Mouse (Mus musculus) kidney, embryonic 16.5 days (tissue): ENCODE results near the gene Polr2a. TPM values are rescaled to one million over a fixed set of nuclear protein-coding genes. Genes with fewer than 3 reads are reported as not detected.
A peak's percentile ranks its signal among the peaks of the same experiment; 100 is the strongest.

ENCODE experiments used
- ATAC-seq: fragments of 200-750 bp; cut with Nextera tagmentation; 2 replicates; pipeline ENCODE4 v1.8.0; 2017; ENCODE audit warnings: moderate TSS enrichment; ENCODE audit not compliant: low FRiP score, low TSS enrichment
- H3K27ac ChIP-seq: fragments of 300-500 bp; sonication (generic); 2 replicates; pipeline ENCODE4 v1.5.1; 2014; ENCODE audit warnings: low read length
- H3K27me3 ChIP-seq: fragments of 300-500 bp; sonication (generic); 2 replicates; pipeline ENCODE4 v1.6.1; 2014; ENCODE audit warnings: low read length, control low read depth, mixed read lengths; ENCODE audit not compliant: insufficient read depth
- H3K36me3 ChIP-seq: fragments of 300-500 bp; sonication (generic); 2 replicates; pipeline ENCODE4 v1.6.1; 2014; ENCODE audit warnings: low read length, control low read depth, mixed read lengths; ENCODE audit not compliant: insufficient read depth
- H3K4me1 ChIP-seq: fragments of 300-500 bp; sonication (generic); 2 replicates; pipeline ENCODE4 v1.6.1; 2014; ENCODE audit warnings: low read length, control low read depth, mixed read lengths; ENCODE audit not compliant: insufficient read depth
- H3K4me2 ChIP-seq: fragments of 300-500 bp; sonication (generic); replicated peaks from 2 replicates; pipeline ENCODE4 v1.6.1; 2014; ENCODE audit warnings: low read depth, low read length
- H3K4me3 ChIP-seq: fragments of 300-500 bp; sonication (generic); 2 replicates; pipeline ENCODE4 v1.5.1; 2014; ENCODE audit warnings: mild to moderate bottlenecking, low read length
- H3K9ac ChIP-seq: fragments of 300-500 bp; sonication (generic); replicated peaks from 2 replicates; pipeline ENCODE4 v1.6.1; 2014; ENCODE audit warnings: low read length
- H3K9me3 ChIP-seq: fragments of 300-500 bp; sonication (generic); 2 replicates; pipeline ENCODE4 v1.6.1; 2016; ENCODE audit warnings: low read length, control low read depth
- WGBS: fragments of 180-500 bp; shearing (Covaris S2); extraction: QIAGEN DNeasy Blood & Tissue Kit; methylation state at CpG from one replicate; pipeline ENCODE4 v1.1.7; 2014; 5-methylcytosine and 5-hydroxymethylcytosine counted together
- polyA plus RNA-seq: library from polyadenylated mRNA; unstranded; fragments of >200 nt; fragmentation: Nextera tagmentation; extraction: Ambion mirVana; gene quantifications from 2 replicates; pipeline ENCODE4 v1.2.1, GENCODE M21; 2015

The Polr2a gene
- polyA plus RNA-seq = 28.3 and 33.6 TPM in 2 replicates

GRCm38 (mm10) chr11:69758478-69758970, at the start of gene Polr2a:
Gene Polr2a (minus strand): TSS chr11:69758637.
- peak within 1 kb of the TSS; percentile 90 for H3K9ac ChIP-seq
- H3K27me3 ChIP-seq = no peaks in the 10 kb centered on the region
- WGBS = 1% methylated on average over 25 of the region's 36 CpGs
- peak within 1 kb of the TSS; percentile 73 for H3K4me3 ChIP-seq
- no peaks in the 10 kb centered on the region for H3K9me3 ChIP-seq
- H3K36me3 ChIP-seq = no peaks in the 10 kb centered on the region
- H3K4me1 ChIP-seq = peaks cover 33% of the 10 kb centered on the region
- ATAC-seq = peak; percentile 95
- H3K4me2 ChIP-seq = peak within 1 kb of the TSS; percentile 72
- peak within 1 kb of the TSS; percentile 100 for H3K27ac ChIP-seq

GRCm38 (mm10) chr11:69807641-69808040, 49.2 kb upstream of the Polr2a start:
- peaks cover 11% of the 10 kb centered on the region; the same call in 1 of the 2 replicates for H3K27me3 ChIP-seq
- peaks cover 24% of the 10 kb centered on the region for H3K4me1 ChIP-seq
- no peak overlapping the region for H3K27ac ChIP-seq
- H3K36me3 ChIP-seq = no peaks in the 10 kb centered on the region
- H3K9ac ChIP-seq = no peak overlapping the region
- H3K9me3 ChIP-seq = no peaks in the 10 kb centered on the region
- 79% methylated on average over 2 of the region's 2 CpGs for WGBS
- ATAC-seq = no peak
- no peak overlapping the region for H3K4me3 ChIP-seq
- no peak overlapping the region for H3K4me2 ChIP-seq

GRCm38 (mm10) chr11:69806378-69806777, 47.9 kb upstream of the Polr2a start:
- peaks cover 23% of the 10 kb centered on the region for H3K27me3 ChIP-seq
- H3K9ac ChIP-seq = no peak overlapping the region
- no peak for ATAC-seq
- H3K9me3 ChIP-seq = no peaks in the 10 kb centered on the region
- WGBS = 79% methylated on average over 4 of the region's 4 CpGs
- no peak overlapping the region for H3K4me3 ChIP-seq
- H3K4me2 ChIP-seq = no peak overlapping the region
- H3K27ac ChIP-seq = no peak overlapping the region
- no peaks in the 10 kb centered on the region for H3K36me3 ChIP-seq
- H3K4me1 ChIP-seq = peaks cover 36% of the 10 kb centered on the region

- WGBS = 6% methylated on average over 29 of the region's 29 CpGs
- H3K27me3 ChIP-seq = peaks cover 23% of the 10 kb centered on the region
- H3K4me2 ChIP-seq = peak within 1 kb of the TSS; percentile 98
- peak within 1 kb of the TSS; percentile 66 for H3K4me3 ChIP-seq
- H3K9ac ChIP-seq = peak within 1 kb of the TSS; percentile 52
- peaks cover 46% of the 10 kb centered on the region for H3K4me1 ChIP-seq
- no peak within 1 kb of the TSS for H3K27ac ChIP-seq
- H3K36me3 ChIP-seq = no peaks in the 10 kb centered on the region
- ATAC-seq = peak; percentile 23; the same call in 1 of the 2 replicates
- H3K9me3 ChIP-seq = no peaks in the 10 kb centered on the region
These were observed 46.8 kb upstream of the Polr2a start, which contains the start of gene Tmem102 for GRCm38 (mm10) chr11:69804972-69805909. Gene Tmem102 (minus strand): TSS chr11:69805624.

- Histone ChIP-seq H3K9me3 (no peaks in the 10 kb centered on the region), H3K9ac (peak overlapping the region; percentile 52), H3K4me1 (peaks cover 52% of the 10 kb centered on the region), H3K4me2 (peak overlapping the region; percentile 98), H3K27ac (no peak overlapping the region), H3K27me3 (peaks cover 23% of the 10 kb centered on the region), H3K36me3 (no peaks in the 10 kb centered on the region), H3K4me3 (peak overlapping the region; percentile 66)
- no peak for ATAC-seq
- WGBS = 8% methylated on average over 12 of the region's 12 CpGs
These were observed 46.2 kb upstream of the Polr2a start for GRCm38 (mm10) chr11:69804652-69804940.

- peaks cover 57% of the 10 kb centered on the region for H3K4me1 ChIP-seq
- no peaks in the 10 kb centered on the region for H3K36me3 ChIP-seq
- 2% methylated on average over 60 of the region's 60 CpGs for WGBS
- ATAC-seq = peak; percentile 50
- H3K9ac ChIP-seq = peak overlapping the region; percentile 78
- peaks cover 23% of the 10 kb centered on the region for H3K27me3 ChIP-seq
- H3K4me2 ChIP-seq = peak overlapping the region; percentile 98
- H3K4me3 ChIP-seq = peak overlapping the region; percentile 66
- peak overlapping the region; percentile 41; the same call in 1 of the 2 replicates for H3K27ac ChIP-seq
- no peaks in the 10 kb centered on the region for H3K9me3 ChIP-seq
These were observed 45.6 kb upstream of the Polr2a start for GRCm38 (mm10) chr11:69803786-69804651.

GRCm38 (mm10) chr11:69803328-69803727, 44.9 kb upstream of the Polr2a start:
- ATAC-seq = peak; percentile 6; the same call in 1 of the 2 replicates
- Histone ChIP-seq H3K9ac (peak overlapping the region; percentile 78), H3K27me3 (peaks cover 23% of the 10 kb centered on the region), H3K27ac (peak overlapping the region; percentile 41; the same call in 1 of the 2 replicates), H3K4me3 (peak overlapping the region; percentile 66), H3K4me1 (peaks cover 59% of the 10 kb centered on the region), H3K4me2 (peak overlapping the region; percentile 98), H3K9me3 (no peaks in the 10 kb centered on the region), H3K36me3 (no peaks in the 10 kb centered on the region)
- 2% methylated on average over 12 of the region's 12 CpGs for WGBS

GRCm38 (mm10) chr11:69802648-69803105, 44.2 kb upstream of the Polr2a start:
- Histone ChIP-seq H3K9ac (peak overlapping the region; percentile 78), H3K4me2 (peak overlapping the region; percentile 98), H3K4me3 (peak overlapping the region; percentile 66), H3K4me1 (peaks cover 59% of the 10 kb centered on the region), H3K27ac (0 out of 2 replicates have a peak overlapping the region, but pooled peaks have one; percentile 22), H3K36me3 (no peaks in the 10 kb centered on the region), H3K27me3 (peaks cover 23% of the 10 kb centered on the region), H3K9me3 (no peaks in the 10 kb centered on the region)
- ATAC-seq = peak; percentile 13; the same call in 1 of the 2 replicates
- WGBS = under 1% methylated on average over 33 of the region's 33 CpGs

GRCm38 (mm10) chr11:69801379-69801977, 43.0 kb upstream of the Polr2a start, which contains the start of gene Fgf11:
Gene Fgf11 (minus strand): TSS chr11:69801857.
- Histone ChIP-seq H3K27me3 (peaks cover 27% of the 10 kb centered on the region), H3K4me2 (peak within 1 kb of the TSS; percentile 98), H3K27ac (peak within 1 kb of the TSS; percentile 78), H3K9me3 (no peaks in the 10 kb centered on the region), H3K36me3 (no peaks in the 10 kb centered on the region), H3K4me1 (peaks cover 59% of the 10 kb centered on the region), H3K9ac (peak within 1 kb of the TSS; percentile 78), H3K4me3 (peak within 1 kb of the TSS; percentile 66)
- no peak for ATAC-seq
- WGBS = under 1% methylated on average over 32 of the region's 33 CpGs
